Mouse (Mus musculus): Measurements from ENCODE around the gene Zfp982.
"Not testable (repeated sequence)": the region's sequence is repeated elsewhere in the genome, so short reads cannot be mapped to it uniquely, and the experiment has no call there.

Gene Zfp982

GRCm38 (mm10) chr4:147492117-147492516 is at the start of gene Zfp982:
Gene Zfp982, plus strand, starts transcription at chr4:147492417.
- not testable (repeated sequence) for DNase-seq (ENCODE audit: low spot score)

- peak; percentile 79 for DNase-seq (ENCODE audit: low spot score)
Observed at GRCm38 (mm10) chr4:147442649-147443553, 49.3 kb upstream of the Zfp982 start.

GRCm38 (mm10) chr4:147443554-147443927 is 48.7 kb upstream of the Zfp982 start:
- not testable (repeated sequence) for DNase-seq (ENCODE audit: low spot score)

GRCm38 (mm10) chr4:147445371-147445770 is 46.8 kb upstream of the Zfp982 start:
- DNase-seq (ENCODE audit: low spot score), result not testable (repeated sequence)

- no peak for DNase-seq (ENCODE audit: low spot score)
Observed at GRCm38 (mm10) chr4:147448358-147448757, 43.9 kb upstream of the Zfp982 start.

GRCm38 (mm10) chr4:147449099-147449581 is 43.1 kb upstream of the Zfp982 start:
- peak; percentile 60 for DNase-seq (ENCODE audit: low spot score)

GRCm38 (mm10) chr4:147449986-147450385 is 42.2 kb upstream of the Zfp982 start:
- DNase-seq (ENCODE audit: low spot score), result not testable (repeated sequence)

- not testable (repeated sequence) for DNase-seq (ENCODE audit: low spot score)
Observed at GRCm38 (mm10) chr4:147467207-147467606, 25.0 kb upstream of the Zfp982 start.

- not testable (repeated sequence) for DNase-seq (ENCODE audit: low spot score)
Observed at GRCm38 (mm10) chr4:147498772-147499613, 6.8 kb downstream of the Zfp982 start.

GRCm38 (mm10) chr4:147509174-147509573 is 17.0 kb downstream of the Zfp982 start:
- no peak for DNase-seq (ENCODE audit: low spot score)

- no peak for DNase-seq (ENCODE audit: low spot score)
Observed at GRCm38 (mm10) chr4:147518981-147519380, 26.8 kb downstream of the Zfp982 start.

- no peak for DNase-seq (ENCODE audit: low spot score)
Observed at GRCm38 (mm10) chr4:147520100-147520499, 27.9 kb downstream of the Zfp982 start.

- no peak for DNase-seq (ENCODE audit: low spot score)
Observed at GRCm38 (mm10) chr4:147525125-147525524, 32.9 kb downstream of the Zfp982 start.

GRCm38 (mm10) chr4:147530366-147530765 is 38.1 kb downstream of the Zfp982 start:
- no peak for DNase-seq (ENCODE audit: low spot score)

GRCm38 (mm10) chr4:147535916-147536315 is 43.7 kb downstream of the Zfp982 start:
- not testable (repeated sequence) for DNase-seq (ENCODE audit: low spot score)

GRCm38 (mm10) chr4:147537702-147538101 is 45.5 kb downstream of the Zfp982 start:
- DNase-seq (ENCODE audit: low spot score), result no peak

- not testable (repeated sequence) for DNase-seq (ENCODE audit: low spot score)
Observed at GRCm38 (mm10) chr4:147539918-147540317, 47.7 kb downstream of the Zfp982 start, which contains the start of gene Gm16503. Gene Gm16503, plus strand, starts transcription at chr4:147540218.

- DNase-seq (ENCODE audit: low spot score), result no peak
Observed at GRCm38 (mm10) chr4:147541105-147541504, 48.9 kb downstream of the Zfp982 start.

- DNase-seq (ENCODE audit: low spot score), result not testable (repeated sequence)
Observed at GRCm38 (mm10) chr4:147553071-147553470, 60.9 kb downstream of the Zfp982 start, which contains the start of gene Zfp985. Gene Zfp985, plus strand, starts transcription at chr4:147553277.

GRCm38 (mm10) chr4:147554361-147554760 is 62.1 kb downstream of the Zfp982 start:
- DNase-seq (ENCODE audit: low spot score), result not testable (repeated sequence)

GRCm38 (mm10) chr4:147556921-147557320 is 64.7 kb downstream of the Zfp982 start:
- not testable (repeated sequence) for DNase-seq (ENCODE audit: low spot score)

- DNase-seq (ENCODE audit: low spot score), result not testable (repeated sequence)
Observed at GRCm38 (mm10) chr4:147558011-147558410, 65.8 kb downstream of the Zfp982 start.

Measured in embryo, embryonic 10.5 days (tissue).